Comparison of ENCODE assay signal across 8 mouse cellular contexts in the genomic region with DNA sequence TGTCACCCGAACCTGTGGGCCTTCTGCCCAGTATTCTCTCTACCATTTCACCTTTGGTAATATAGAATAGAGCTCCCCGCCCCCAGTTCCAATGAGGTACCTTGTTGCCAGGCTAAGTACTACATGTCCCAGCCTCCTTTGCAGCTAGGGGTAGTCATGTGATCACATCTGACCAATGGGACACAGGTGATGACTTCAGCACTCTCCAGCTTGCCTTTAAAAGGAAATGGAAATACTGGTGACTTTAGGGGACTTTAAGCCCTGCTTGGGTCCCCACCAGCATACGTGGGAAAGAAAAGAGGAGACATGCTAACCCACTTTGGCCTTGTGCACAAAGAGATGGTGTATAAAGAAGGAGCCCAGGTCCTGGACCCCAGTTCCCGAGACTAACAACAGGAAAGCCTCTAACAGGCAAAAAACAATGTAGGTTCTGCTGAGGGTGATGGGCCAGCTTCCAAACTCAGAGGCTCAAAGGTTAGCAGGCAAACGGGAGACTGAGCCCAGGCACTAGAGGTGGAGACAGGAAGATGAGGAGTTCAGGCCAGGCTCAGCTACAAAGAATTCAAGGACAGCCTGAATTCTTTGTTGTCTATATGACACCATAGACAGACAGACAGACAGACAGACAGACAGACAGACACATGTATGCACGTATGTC.
DNase-seq lines count a peak whose midpoint lies in the region; ATAC-seq lines count a peak whose summit lies in the region.

No protein-coding gene starts in this region.

- 0 out of 2 replicates have a peak overlapping the region, but pooled peaks have one; percentile 28 for H3K9ac ChIP-seq in hindbrain, embryonic 12.5 days

- peak; percentile 58 for ATAC-seq in hindbrain, embryonic 12.5 days (ENCODE audit: low FRiP score)

- H3K36me3 ChIP-seq in hindbrain, embryonic 12.5 days = no peaks in the 10 kb centered on the region

- H3K9me3 ChIP-seq in hindbrain, embryonic 12.5 days (replicated peaks) = 0 out of 2 replicates have a peak, but pooled peaks cover 5% of the 10 kb centered on the region

- peaks cover 52% of the 10 kb centered on the region for H3K4me1 ChIP-seq in hindbrain, embryonic 12.5 days

- 42% methylated on average over 6 of the region's 6 CpGs for WGBS in hindbrain, embryonic 12.5 days

- peak overlapping the region; percentile 78 for H3K27ac ChIP-seq in hindbrain, embryonic 12.5 days

- DNase-seq in ZHBTc4 (ENCODE audit: low read depth, low spot score) = peak; percentile 83
- peak; percentile 90 for DNase-seq in cerebellum, adult 9-11 months
- peak; percentile 76 to 78 for DNase-seq in frontal cortex, postnatal 14 days (ENCODE audit: low spot score in 2 of 2)
- peak; percentile 92 for DNase-seq in layer of hippocampus, adult 9-11 months
- DNase-seq in lung, postnatal 25 days (ENCODE audit: low spot score) = peak; percentile 93
- DNase-seq in right cerebral cortex, adult 2 months (ENCODE audit: low spot score in 2 of 2) = peak; percentile 91 to 94
- peak; percentile 85 for DNase-seq in yolk sac, embryonic 10.5 days (ENCODE audit: low spot score)

- no peak overlapping the region for H3K4me3 ChIP-seq in hindbrain, embryonic 12.5 days

- no peaks in the 10 kb centered on the region for H3K27me3 ChIP-seq in hindbrain, embryonic 12.5 days

- 0 out of 2 replicates have a peak overlapping the region, but pooled peaks have one; percentile 12 for H3K4me2 ChIP-seq in hindbrain, embryonic 12.5 days (replicated peaks)
